Mouse (Mus musculus) MEL (cell line): ENCODE data around the gene Cdc42ep4.

Experiments
- CTCF ChIP-seq, 3 experiments: IDR thresholded peaks in 2 of 3; conservative IDR thresholded peaks in 1 of 3; 2 replicates each; pipeline ENCODE4 v1.5.1; 2011 to 2012; ENCODE audit warnings: low read length in 3 of 3, low read depth in 2 of 3, mild to moderate bottlenecking in 2 of 3, improper control_type of control experiment in 1 of 3, inconsistent platforms in 1 of 3, mixed read lengths in 1 of 3, moderate library complexity in 1 of 3; ENCODE audit not compliant: control insufficient read depth in 1 of 3, insufficient read depth in 1 of 3, poor library complexity in 1 of 3, severe bottlenecking in 1 of 3
- GATA1 ChIP-seq: IDR thresholded peaks from 2 replicates; pipeline ENCODE4 v1.6.1; 2011; ENCODE audit warnings: low read depth, low read length, improper control_type of control experiment
- POLR2A ChIP-seq, 2 experiments: IDR thresholded peaks; 2 replicates each; pipeline ENCODE4 v1.6.1; 2011 to 2012; ENCODE audit warnings: low read length in 2 of 2, mild to moderate bottlenecking in 2 of 2, control low read depth in 1 of 2, improper control_type of control experiment in 1 of 2, low read depth in 1 of 2, moderate library complexity in 1 of 2; ENCODE audit not compliant: control insufficient read depth in 1 of 2, insufficient read depth in 1 of 2, poor library complexity in 1 of 2

GRCm38 (mm10) chr11:113737553-113737854 is 14.2 kb downstream of the Cdc42ep4 start:
- no peak for TF ChIP-seq POLR2A (IDR thresholded peaks at IDR 0.05; ENCODE audit: control insufficient read depth in 1 of 2, insufficient read depth in 1 of 2, low read depth in 1 of 2, low read length in 2 of 2, poor library complexity in 1 of 2)
- TF ChIP-seq CTCF (IDR thresholded peaks at IDR 0.05 in 2 of 3, conservative IDR thresholded peaks at IDR 0.05 in 1 of 3; ENCODE audit: control insufficient read depth in 1 of 3, insufficient read depth in 1 of 3, low read depth in 2 of 3, low read length in 3 of 3, poor library complexity in 1 of 3, severe bottlenecking in 1 of 3), result no peak
- TF ChIP-seq GATA1, result no peak
